ENCODE assay signal across 11 mouse cellular contexts in the genomic region with DNA sequence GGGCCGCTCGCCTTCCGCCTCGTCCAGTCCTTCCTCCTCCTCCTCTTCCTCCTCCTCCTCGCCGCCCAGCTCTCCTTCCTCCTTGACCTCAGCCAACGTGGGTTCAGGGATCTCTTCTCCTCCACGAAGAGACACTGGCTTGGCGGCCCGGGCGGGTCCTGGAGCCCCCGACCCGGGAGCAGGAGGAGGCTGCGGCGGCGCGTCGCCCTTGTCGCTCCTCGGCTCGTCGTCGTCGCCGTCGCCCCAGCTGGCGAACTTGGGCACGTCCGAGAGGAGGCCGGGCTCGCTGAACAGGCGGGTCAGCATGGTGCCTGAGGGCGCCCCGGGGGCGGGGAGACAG. TPM values are rescaled to one million over a fixed set of nuclear protein-coding genes. Genes with fewer than 3 reads are reported as not detected.
DNase-seq lines count a peak whose midpoint lies in the region; ATAC-seq and TF ChIP-seq lines count a peak whose summit lies in the region.
"Had no signal": no experiment of that assay in that cellular context is flagged by ENCODE, and none has a peak within 500 bp of the region (broad histone marks: within the 10 kb centered on the region; RNA-seq: fewer than 3 reads in every experiment).

No protein-coding gene starts in this region.

- under 1% methylated on average over 34 of the region's 35 CpGs for WGBS in cerebellum, adult 2 months
- under 1% methylated on average over 19 of the region's 35 CpGs for WGBS in limb, embryonic 14.5 days
- WGBS in stomach, embryonic 16.5 days: under 1% methylated on average over 35 of the region's 35 CpGs

- H3K27me3 ChIP-seq in cerebellum, adult 2 months (ENCODE audit: control insufficient read depth, insufficient read depth, low read length): no peaks in the 10 kb centered on the region
- H3K27me3 ChIP-seq in megakaryocyte, embryonic 14.5 days (replicated peaks): peaks cover 98% of the 10 kb centered on the region
- peaks cover 100% of the 10 kb centered on the region for H3K27me3 ChIP-seq in limb, embryonic 14.5 days (ENCODE audit: control insufficient read depth, insufficient read depth, low read length)
- H3K27me3 ChIP-seq in stomach, embryonic 16.5 days (ENCODE audit: control insufficient read depth, insufficient read depth, low read length): peaks cover 97% of the 10 kb centered on the region

- peak overlapping the region; percentile 93 for H3K4me3 ChIP-seq in cerebellum, adult 2 months (replicated peaks; ENCODE audit: insufficient read depth, low read depth, low read length)
- H3K4me3 ChIP-seq in megakaryocyte, embryonic 14.5 days (replicated peaks): peak overlapping the region; percentile 59
- peak overlapping the region; percentile 21 for H3K4me3 ChIP-seq in limb, embryonic 14.5 days (replicated peaks; ENCODE audit: low read length)
- peak overlapping the region; percentile 29 for H3K4me3 ChIP-seq in stomach, embryonic 16.5 days (replicated peaks; ENCODE audit: low read length)

- TF ChIP-seq CTCF in cerebellum, adult 2 months (IDR thresholded peaks at IDR 0.05; ENCODE audit: borderline replicate concordance, insufficient read depth, low read depth, low read length): no peak

- ATAC-seq in megakaryocyte, adult 5-6 weeks (ENCODE audit: poor library complexity, severe bottlenecking): no peak
- ATAC-seq in limb, embryonic 14.5 days (ENCODE audit: low FRiP score, low read depth): no peak
- ATAC-seq in stomach, embryonic 16.5 days (ENCODE audit: insufficient read depth, low FRiP score): no peak
- ATAC-seq in inflammation-experienced regulatory T-cells, adult 6 months: no peak

- DNase-seq in cerebellum, adult 2 months: peak; percentile 74 to 85
- DNase-seq in cerebellum, postnatal 4 days (ENCODE audit: low spot score in 2 of 2): no peak
- no peak for DNase-seq in limb, embryonic 14.5 days (ENCODE audit: low spot score)
- no peak for DNase-seq in T-cell, adult 2 months (ENCODE audit: low spot score)
- DNase-seq: adrenal gland, adult 8-10 months had no signal

- peaks cover 33% of the 10 kb centered on the region for H3K4me1 ChIP-seq in cerebellum, adult 2 months (ENCODE audit: control insufficient read depth, insufficient read depth, low read length)
- peaks cover 18% of the 10 kb centered on the region for H3K4me1 ChIP-seq in megakaryocyte, embryonic 14.5 days
- H3K4me1 ChIP-seq in limb, embryonic 14.5 days (ENCODE audit: control insufficient read depth, insufficient read depth, low read length): peaks cover 5% of the 10 kb centered on the region; the same call in 1 of the 2 replicates
- H3K4me1 ChIP-seq in stomach, embryonic 16.5 days (ENCODE audit: control insufficient read depth, insufficient read depth, low read length): peaks cover 10% of the 10 kb centered on the region; the same call in 1 of the 2 replicates

- peak overlapping the region; percentile 99 for H3K27ac ChIP-seq in cerebellum, adult 2 months (ENCODE audit: insufficient read depth, low read length)
- no peak overlapping the region for H3K27ac ChIP-seq in limb, embryonic 14.5 days (replicated peaks; ENCODE audit: low read depth, low read length)
- H3K27ac ChIP-seq in stomach, embryonic 16.5 days (ENCODE audit: low read length): no peak overlapping the region

- no peak for TF ChIP-seq POLR2A in cerebellum, adult 2 months (IDR thresholded peaks at IDR 0.05; ENCODE audit: borderline replicate concordance, insufficient read depth, low read length)
- TF ChIP-seq POLR2A in limb, embryonic 14.5 days (IDR thresholded peaks at IDR 0.05; ENCODE audit: borderline replicate concordance, extremely low read depth, insufficient read depth, insufficient read length): no peak

- H3K9me3 ChIP-seq in megakaryocyte, embryonic 14.5 days: no peaks in the 10 kb centered on the region; the same call in none of the 2 replicates
- no peaks in the 10 kb centered on the region for H3K9me3 ChIP-seq in limb, embryonic 14.5 days (ENCODE audit: control insufficient read depth, low read length)
- H3K9me3 ChIP-seq in stomach, embryonic 16.5 days (replicated peaks; ENCODE audit: control insufficient read depth, low read length): no peaks in the 10 kb centered on the region

- H3K9ac ChIP-seq in limb, embryonic 14.5 days (ENCODE audit: low read depth, low read length, severe bottlenecking): no peak overlapping the region
- no peak overlapping the region for H3K9ac ChIP-seq in stomach, embryonic 16.5 days (ENCODE audit: low read length)

- no peaks in the 10 kb centered on the region for H3K36me3 ChIP-seq in megakaryocyte, embryonic 14.5 days (replicated peaks; ENCODE audit: low read length)
- no peaks in the 10 kb centered on the region for H3K36me3 ChIP-seq in limb, embryonic 14.5 days (ENCODE audit: control insufficient read depth, insufficient read depth, low read length)
- no peaks in the 10 kb centered on the region for H3K36me3 ChIP-seq in stomach, embryonic 16.5 days (ENCODE audit: control insufficient read depth, insufficient read depth, low read length)

- H3K4me2 ChIP-seq in limb, embryonic 14.5 days (replicated peaks; ENCODE audit: low read depth, low read length, severe bottlenecking): 0 out of 2 replicates have a peak overlapping the region, but pooled peaks have one; percentile 40
- H3K4me2 ChIP-seq in stomach, embryonic 16.5 days (ENCODE audit: low read depth, low read length): peak overlapping the region; percentile 41

RNA-seq across cellular contexts. Expression of a gene that starts 1.4 kb away (rescaled TPM):
- 57.4 and 68.4 TPM in 2 replicates for polyA plus RNA-seq in cerebellum, adult 2 months (2012; rRNA removed)
- not detected in 2 replicates for polyA plus RNA-seq in megakaryocyte, embryonic 14.5 days (2012; ENCODE audit: insufficient read depth, low replicate concordance)
- total RNA-seq in megakaryocyte, adult 5-6 weeks (2015): not detected in 2 replicates
- total RNA-seq in megakaryocyte, adult 5-6 weeks (2017): not detected in 2 replicates
- 0.14 and 0.52 TPM in 2 replicates for polyA plus RNA-seq in limb, embryonic 14.5 days (2012; rRNA removed)
- polyA plus RNA-seq in limb, embryonic 14.5 days (2014; fragmentation: Nextera tagmentation; extraction: Ambion mirVana): not detected in 2 replicates
- 0.06 TPM in 1 of 2 replicates, not detected in the other for polyA plus RNA-seq in stomach, embryonic 16.5 days (2015; fragmentation: Nextera tagmentation; extraction: Ambion mirVana)
- not detected for polyA plus RNA-seq in inflammation-experienced regulatory T-cells, adult 6 months (2017; shearing (Covaris generic))
- total RNA-seq: adrenal gland, adult 8-10 months; hematopoietic stem cell, adult 5-6 weeks; neutrophil, adult 5-6 weeks had no signal

RNA-seq across cellular contexts. Expression of a gene that starts 20.2 kb away (rescaled TPM):
- 150 and 173 TPM in 2 replicates for polyA plus RNA-seq in cerebellum, adult 2 months (2012; rRNA removed)
- 0.34 TPM in 1 of 2 replicates, not detected in the other for polyA plus RNA-seq in megakaryocyte, embryonic 14.5 days (2012; ENCODE audit: insufficient read depth, low replicate concordance)
- not detected in 2 replicates for total RNA-seq in megakaryocyte, adult 5-6 weeks (2015)
- total RNA-seq in megakaryocyte, adult 5-6 weeks (2017): not detected in 2 replicates
- polyA plus RNA-seq in limb, embryonic 14.5 days (2012; rRNA removed): 3.5 and 3.6 TPM in 2 replicates
- 2.9 and 3.6 TPM in 2 replicates for polyA plus RNA-seq in limb, embryonic 14.5 days (2014; fragmentation: Nextera tagmentation; extraction: Ambion mirVana)
- polyA plus RNA-seq in stomach, embryonic 16.5 days (2015; fragmentation: Nextera tagmentation; extraction: Ambion mirVana): 18.7 and 20.3 TPM in 2 replicates
- polyA plus RNA-seq in inflammation-experienced regulatory T-cells, adult 6 months (2017; shearing (Covaris generic)): not detected
- total RNA-seq: neutrophil, adult 5-6 weeks had no signal

RNA-seq across cellular contexts. Expression of a gene that starts 30.2 kb away (rescaled TPM):
- 53.5 and 56.1 TPM in 2 replicates for polyA plus RNA-seq in cerebellum, adult 2 months (2012; rRNA removed)
- polyA plus RNA-seq in megakaryocyte, embryonic 14.5 days (2012; ENCODE audit: insufficient read depth, low replicate concordance): 23.5 and 70.4 TPM in 2 replicates
- total RNA-seq in megakaryocyte, adult 5-6 weeks (2015): 24.0 and 28.5 TPM in 2 replicates
- total RNA-seq in megakaryocyte, adult 5-6 weeks (2017): 36.0 and 39.9 TPM in 2 replicates
- polyA plus RNA-seq in limb, embryonic 14.5 days (2012; rRNA removed): 78.2 and 116 TPM in 2 replicates
- 36.9 and 42.6 TPM in 2 replicates for polyA plus RNA-seq in limb, embryonic 14.5 days (2014; fragmentation: Nextera tagmentation; extraction: Ambion mirVana)
- polyA plus RNA-seq in stomach, embryonic 16.5 days (2015; fragmentation: Nextera tagmentation; extraction: Ambion mirVana): 43.9 and 51.8 TPM in 2 replicates
- polyA plus RNA-seq in inflammation-experienced regulatory T-cells, adult 6 months (2017; shearing (Covaris generic)): 10 to 100 TPM; 38.5 to 42.1 (median 40.3) TPM

RNA-seq across cellular contexts. Expression of a gene that starts 55.6 kb away (rescaled TPM):
- 0.95 and 1.3 TPM in 2 replicates for polyA plus RNA-seq in cerebellum, adult 2 months (2012; rRNA removed)
- 0.82 TPM in 1 of 2 replicates, not detected in the other for polyA plus RNA-seq in megakaryocyte, embryonic 14.5 days (2012; ENCODE audit: insufficient read depth, low replicate concordance)
- not detected in 2 replicates for total RNA-seq in megakaryocyte, adult 5-6 weeks (2015)
- total RNA-seq in megakaryocyte, adult 5-6 weeks (2017): not detected in 2 replicates
- 12.3 and 13.2 TPM in 2 replicates for polyA plus RNA-seq in limb, embryonic 14.5 days (2012; rRNA removed)
- 10.9 and 18.1 TPM in 2 replicates for polyA plus RNA-seq in limb, embryonic 14.5 days (2014; fragmentation: Nextera tagmentation; extraction: Ambion mirVana)
- polyA plus RNA-seq in stomach, embryonic 16.5 days (2015; fragmentation: Nextera tagmentation; extraction: Ambion mirVana): 0.57 and 9.3 TPM in 2 replicates
- not detected for polyA plus RNA-seq in inflammation-experienced regulatory T-cells, adult 6 months (2017; shearing (Covaris generic))
- total RNA-seq: hematopoietic stem cell, adult 5-6 weeks; neutrophil, adult 5-6 weeks had no signal

RNA-seq across cellular contexts. Expression of a gene that starts 58.2 kb away (rescaled TPM):
- polyA plus RNA-seq in cerebellum, adult 2 months (2012; rRNA removed): 0.26 and 0.40 TPM in 2 replicates
- not detected in 2 replicates for polyA plus RNA-seq in megakaryocyte, embryonic 14.5 days (2012; ENCODE audit: insufficient read depth, low replicate concordance)
- not detected in 2 replicates for total RNA-seq in megakaryocyte, adult 5-6 weeks (2015)
- not detected in 2 replicates for total RNA-seq in megakaryocyte, adult 5-6 weeks (2017)
- 1.4 and 2.2 TPM in 2 replicates for polyA plus RNA-seq in limb, embryonic 14.5 days (2012; rRNA removed)
- 0.51 and 1.3 TPM in 2 replicates for polyA plus RNA-seq in limb, embryonic 14.5 days (2014; fragmentation: Nextera tagmentation; extraction: Ambion mirVana)
- polyA plus RNA-seq in stomach, embryonic 16.5 days (2015; fragmentation: Nextera tagmentation; extraction: Ambion mirVana): 0.15 TPM in 1 of 2 replicates, not detected in the other
- not detected for polyA plus RNA-seq in inflammation-experienced regulatory T-cells, adult 6 months (2017; shearing (Covaris generic))
- total RNA-seq: hematopoietic stem cell, adult 5-6 weeks; neutrophil, adult 5-6 weeks had no signal

Comparison
In these comparisons a context has a peak if more than half of its experiments do, and no peak if none do; other contexts are left out.
1. DNase-seq: peak in cerebellum, adult 2 months (2 of 2); none in cerebellum, postnatal 4 days (0 of 2), limb, embryonic 14.5 days (single experiment) and T-cell, adult 2 months (single experiment).
2. H3K4me3 ChIP-seq: peak in every context shown above with its lines; median percentile 93 in cerebellum, adult 2 months; 59 in megakaryocyte, embryonic 14.5 days; 29 in stomach, embryonic 16.5 days; 21 in limb, embryonic 14.5 days.
3. RNA of a gene that starts 1.4 kb away (polyA plus RNA-seq): 57.4 to 68.4 TPM in cerebellum, adult 2 months; 0.14 to 0.52 TPM in limb, embryonic 14.5 days, 0.06 TPM in stomach, embryonic 16.5 days, not detected in megakaryocyte, embryonic 14.5 days and not detected in inflammation-experienced regulatory T-cells, adult 6 months; every median in the first group is over 10 times any median in the second.